Mouse (Mus musculus): ENCODE measurements around the gene Bend3. TPM values are rescaled to one million over a fixed set of nuclear protein-coding genes. Genes with fewer than 3 reads are reported as not detected.

The Bend3 gene
- total RNA-seq (2023) = 10 to 100 TPM in 1 of 2 experiments, 1 to 10 TPM in 1; 8.3 to 12.3 TPM

GRCm38 (mm10) chr10:43478751-43479435, at the start of gene Bend3:
TSS of gene Bend3 (plus strand) at chr10:43478831.

GRCm38 (mm10) chr10:43523931-43524330, 45.3 kb downstream of the Bend3 start, which contains the start of gene Gm9803:
TSS of gene Gm9803 (plus strand) at chr10:43524084.

GRCm38 (mm10) chr10:43540442-43541152, 62.0 kb downstream of the Bend3 start, which contains the start of gene 1700021F05Rik:
TSS of gene 1700021F05Rik (minus strand) at chr10:43540994.

Other genes starting within 250 kb of the Bend3 start
- 1 to 10 TPM in 1 of 2 experiments, not detected in 1; 4.7 TPM for gene Gm9803, start 45.3 kb downstream of the Bend3 start, total RNA-seq (2023)
- 10 to 100 TPM; 11.8 to 16.9 TPM for gene 1700021F05Rik, start 62.2 kb downstream of the Bend3 start, total RNA-seq (2023)
- 100 to 1,000 TPM; 659 to 682 TPM for gene Cd24a, start 99.5 kb downstream of the Bend3 start, total RNA-seq (2023)